Mouse (Mus musculus): Measurements from ENCODE around the gene Lmbr1. TPM values are rescaled to one million over a fixed set of nuclear protein-coding genes. Genes with fewer than 3 reads are reported as not detected.

The Lmbr1 gene
- polyA plus RNA-seq, 1 experiment from 2014 or later = 11.7 TPM

GRCm38 (mm10) chr5:29250795-29251495, 127.2 kb downstream of the Lmbr1 start:
- Histone ChIP-seq H3K36me3 (no peaks in the 10 kb centered on the region), H3K4me3 (no peak overlapping the region), H3K27ac (no peak overlapping the region), H3K9ac (no peak overlapping the region), H3K9me3 (no peaks in the 10 kb centered on the region), H3K4me2 (no peak overlapping the region), H3K27me3 (no peaks in the 10 kb centered on the region), H3K4me1 (no peaks in the 10 kb centered on the region)
- no peak for ATAC-seq (ENCODE audit: insufficient number of reproducible peaks, low FRiP score, low TSS enrichment, low read depth)
- 75% methylated on average over 8 of the region's 8 CpGs for WGBS

GRCm38 (mm10) chr5:29244769-29245168, 133.4 kb downstream of the Lmbr1 start:
- H3K9ac ChIP-seq = no peak overlapping the region
- H3K4me2 ChIP-seq = no peak overlapping the region
- H3K27me3 ChIP-seq = no peaks in the 10 kb centered on the region
- no peaks in the 10 kb centered on the region for H3K36me3 ChIP-seq
- no peak overlapping the region for H3K4me3 ChIP-seq
- WGBS = no CpG with 5 or more reads among the region's 1 CpGs
- no peak overlapping the region for H3K27ac ChIP-seq
- no peaks in the 10 kb centered on the region for H3K4me1 ChIP-seq
- H3K9me3 ChIP-seq = no peaks in the 10 kb centered on the region
- ATAC-seq (ENCODE audit: insufficient number of reproducible peaks, low FRiP score, low TSS enrichment, low read depth) = no peak

- no peaks in the 10 kb centered on the region for H3K9me3 ChIP-seq
- no peak for ATAC-seq (ENCODE audit: insufficient number of reproducible peaks, low FRiP score, low TSS enrichment, low read depth)
- H3K27ac ChIP-seq = no peak overlapping the region
- no peaks in the 10 kb centered on the region for H3K4me1 ChIP-seq
- no peak overlapping the region for H3K4me2 ChIP-seq
- no peaks in the 10 kb centered on the region for H3K36me3 ChIP-seq
- H3K4me3 ChIP-seq = no peak overlapping the region
- H3K27me3 ChIP-seq = no peaks in the 10 kb centered on the region
- H3K9ac ChIP-seq = no peak overlapping the region
Observed at GRCm38 (mm10) chr5:29238379-29238778, 139.8 kb downstream of the Lmbr1 start.

- H3K4me3 ChIP-seq = no peak overlapping the region
- no peak for ATAC-seq (ENCODE audit: insufficient number of reproducible peaks, low FRiP score, low TSS enrichment, low read depth)
Observed at GRCm38 (mm10) chr5:29230481-29230880, 147.7 kb downstream of the Lmbr1 start.

GRCm38 (mm10) chr5:29224089-29224488, 154.1 kb downstream of the Lmbr1 start:
- no peaks in the 10 kb centered on the region for H3K9me3 ChIP-seq
- no peaks in the 10 kb centered on the region for H3K27me3 ChIP-seq
- no peak overlapping the region for H3K9ac ChIP-seq
- 90% methylated on average over 7 of the region's 7 CpGs for WGBS
- no peak overlapping the region for H3K27ac ChIP-seq
- H3K4me3 ChIP-seq = no peak overlapping the region
- ATAC-seq (ENCODE audit: insufficient number of reproducible peaks, low FRiP score, low TSS enrichment, low read depth) = no peak
- H3K4me1 ChIP-seq = no peaks in the 10 kb centered on the region
- H3K4me2 ChIP-seq = no peak overlapping the region
- no peaks in the 10 kb centered on the region for H3K36me3 ChIP-seq

More at GRCm38 (mm10) chr5:29230481-29230880, 147.7 kb downstream of the Lmbr1 start:
- Histone ChIP-seq H3K9me3 (no peaks in the 10 kb centered on the region), H3K9ac (no peak overlapping the region), H3K36me3 (no peaks in the 10 kb centered on the region), H3K4me2 (no peak overlapping the region), H3K27ac (no peak overlapping the region), H3K4me1 (no peaks in the 10 kb centered on the region), H3K27me3 (no peaks in the 10 kb centered on the region)
- 82% methylated on average over 2 of the region's 2 CpGs for WGBS

GRCm38 (mm10) chr5:29217997-29218396, 160.2 kb downstream of the Lmbr1 start:
- no peaks in the 10 kb centered on the region for H3K36me3 ChIP-seq
- H3K4me3 ChIP-seq = no peak overlapping the region
- no peaks in the 10 kb centered on the region for H3K9me3 ChIP-seq
- H3K27me3 ChIP-seq = no peaks in the 10 kb centered on the region
- no peak for ATAC-seq (ENCODE audit: insufficient number of reproducible peaks, low FRiP score, low TSS enrichment, low read depth)
- no peak overlapping the region for H3K27ac ChIP-seq
- H3K9ac ChIP-seq = no peak overlapping the region
- no peaks in the 10 kb centered on the region for H3K4me1 ChIP-seq
- WGBS = 88% methylated on average over 3 of the region's 3 CpGs
- no peak overlapping the region for H3K4me2 ChIP-seq

- Histone ChIP-seq H3K4me1 (no peaks in the 10 kb centered on the region), H3K4me3 (no peak overlapping the region), H3K4me2 (no peak overlapping the region), H3K9ac (no peak overlapping the region), H3K9me3 (no peaks in the 10 kb centered on the region), H3K27ac (no peak overlapping the region), H3K36me3 (no peaks in the 10 kb centered on the region), H3K27me3 (no peaks in the 10 kb centered on the region)
- ATAC-seq (ENCODE audit: insufficient number of reproducible peaks, low FRiP score, low TSS enrichment, low read depth) = no peak
- WGBS = 40% methylated on average over 4 of the region's 4 CpGs
Observed at GRCm38 (mm10) chr5:29211980-29212555, 166.1 kb downstream of the Lmbr1 start.

GRCm38 (mm10) chr5:29205690-29206089, 172.5 kb downstream of the Lmbr1 start:
- no peaks in the 10 kb centered on the region for H3K4me1 ChIP-seq
- H3K4me2 ChIP-seq = no peak overlapping the region
- no peaks in the 10 kb centered on the region for H3K9me3 ChIP-seq
- no peaks in the 10 kb centered on the region for H3K27me3 ChIP-seq
- WGBS = 47% methylated on average over 5 of the region's 5 CpGs
- no peaks in the 10 kb centered on the region for H3K36me3 ChIP-seq
- no peak overlapping the region for H3K27ac ChIP-seq
- H3K9ac ChIP-seq = no peak overlapping the region
- no peak for ATAC-seq (ENCODE audit: insufficient number of reproducible peaks, low FRiP score, low TSS enrichment, low read depth)
- H3K4me3 ChIP-seq = no peak overlapping the region

GRCm38 (mm10) chr5:29199868-29200267, 178.3 kb downstream of the Lmbr1 start:
- Histone ChIP-seq H3K4me3 (no peak overlapping the region), H3K27ac (no peak overlapping the region), H3K9me3 (no peaks in the 10 kb centered on the region), H3K27me3 (no peaks in the 10 kb centered on the region), H3K4me2 (no peak overlapping the region), H3K36me3 (no peaks in the 10 kb centered on the region), H3K9ac (no peak overlapping the region), H3K4me1 (0 out of 2 replicates have a peak, but pooled peaks cover 4% of the 10 kb centered on the region)
- 82% methylated on average over 3 of the region's 3 CpGs for WGBS
- ATAC-seq (ENCODE audit: insufficient number of reproducible peaks, low FRiP score, low TSS enrichment, low read depth) = no peak

GRCm38 (mm10) chr5:29198960-29199488, 179.2 kb downstream of the Lmbr1 start:
- Histone ChIP-seq H3K9ac (no peak overlapping the region), H3K36me3 (no peaks in the 10 kb centered on the region), H3K4me2 (no peak overlapping the region), H3K27ac (no peak overlapping the region), H3K4me1 (0 out of 2 replicates have a peak, but pooled peaks cover 4% of the 10 kb centered on the region), H3K4me3 (no peak overlapping the region), H3K27me3 (no peaks in the 10 kb centered on the region), H3K9me3 (no peaks in the 10 kb centered on the region)
- no peak for ATAC-seq (ENCODE audit: insufficient number of reproducible peaks, low FRiP score, low TSS enrichment, low read depth)
- WGBS = 80% methylated on average over 4 of the region's 4 CpGs

- no peak overlapping the region for H3K27ac ChIP-seq
- 79% methylated on average over 4 of the region's 4 CpGs for WGBS
- H3K4me1 ChIP-seq = 0 out of 2 replicates have a peak, but pooled peaks cover 4% of the 10 kb centered on the region
- ATAC-seq (ENCODE audit: insufficient number of reproducible peaks, low FRiP score, low TSS enrichment, low read depth) = no peak
- H3K4me3 ChIP-seq = no peak overlapping the region
- no peaks in the 10 kb centered on the region for H3K36me3 ChIP-seq
- no peak overlapping the region for H3K4me2 ChIP-seq
- no peaks in the 10 kb centered on the region for H3K9me3 ChIP-seq
- H3K9ac ChIP-seq = no peak overlapping the region
- no peaks in the 10 kb centered on the region for H3K27me3 ChIP-seq
Observed at GRCm38 (mm10) chr5:29197187-29197586, 181.0 kb downstream of the Lmbr1 start.

GRCm38 (mm10) chr5:29196264-29196658, 181.9 kb downstream of the Lmbr1 start:
- Histone ChIP-seq H3K27ac (no peak overlapping the region), H3K4me3 (peak overlapping the region; percentile 62), H3K9me3 (no peaks in the 10 kb centered on the region), H3K4me1 (0 out of 2 replicates have a peak, but pooled peaks cover 4% of the 10 kb centered on the region), H3K36me3 (no peaks in the 10 kb centered on the region), H3K9ac (peak overlapping the region; percentile 14; the same call in 1 of the 2 replicates), H3K27me3 (no peaks in the 10 kb centered on the region), H3K4me2 (peak overlapping the region; percentile 66)
- no peak for ATAC-seq (ENCODE audit: insufficient number of reproducible peaks, low FRiP score, low TSS enrichment, low read depth)
- WGBS = 9% methylated on average over 12 of the region's 12 CpGs

Measured in limb, embryonic 15.5 days (tissue).